27 mouse cellular contexts compared by ENCODE assay signal in genomic region chr10:3646151-3646910, GRCm38 (mm10).
DNase-seq lines count a peak whose midpoint lies in the region; ATAC-seq and TF ChIP-seq lines count a peak whose summit lies in the region.
"Had no signal": no experiment of that assay in that cellular context is flagged by ENCODE, and none has a peak within 500 bp of the region (broad histone marks: within the 10 kb centered on the region; RNA-seq: fewer than 3 reads in every experiment).

No protein-coding gene starts in this region.

- no peak overlapping the region for H3K4me3 ChIP-seq in heart, embryonic 16.5 days (ENCODE audit: low read length)
- H3K4me3 ChIP-seq in lung, embryonic 15.5 days, result no peak overlapping the region
- H3K4me3 ChIP-seq in ES-E14 (ENCODE audit: insufficient read depth in 1 of 2, low read depth in 1 of 2, low read length in 2 of 2, poor library complexity in 1 of 2, severe bottlenecking in 1 of 2), result no peak overlapping the region
- H3K4me3 ChIP-seq in brown adipose tissue, adult 24 weeks (ENCODE audit: insufficient read depth, low read depth, low read length), result no peak overlapping the region
- H3K4me3 ChIP-seq: embryonic facial prominence, embryonic 12.5 days; forebrain, embryonic 15.5 days; kidney, embryonic 15.5 days; limb, embryonic 10.5 days; limb, embryonic 15.5 days; megakaryocyte, embryonic 14.5 days; midbrain, embryonic 13.5 days had no signal

- H3K4me1 ChIP-seq in heart, embryonic 16.5 days (ENCODE audit: control insufficient read depth, insufficient read depth, low read length), result no peaks in the 10 kb centered on the region
- 0 out of 2 replicates have a peak, but pooled peaks cover 5% of the 10 kb centered on the region for H3K4me1 ChIP-seq in lung, embryonic 15.5 days
- H3K4me1 ChIP-seq in ES-E14 (ENCODE audit: control insufficient read depth in 2 of 2, insufficient read depth in 2 of 2, low read length in 2 of 2, poor library complexity in 1 of 2), result peaks cover 7 to 8% of the 10 kb centered on the region in 2 experiments
- H3K4me1 ChIP-seq in brown adipose tissue, adult 24 weeks (ENCODE audit: control insufficient read depth, insufficient read depth, insufficient read length, low read length), result peaks cover 3% of the 10 kb centered on the region; the same call in 1 of the 2 replicates
- H3K4me1 ChIP-seq: forebrain, embryonic 15.5 days; limb, embryonic 10.5 days; limb, embryonic 15.5 days; megakaryocyte, embryonic 14.5 days; midbrain, embryonic 13.5 days had no signal

- H3K9ac ChIP-seq in heart, embryonic 16.5 days (ENCODE audit: low read length), result no peak overlapping the region
- H3K9ac ChIP-seq in lung, embryonic 15.5 days, result no peak overlapping the region
- no peak overlapping the region for H3K9ac ChIP-seq in ES-E14 (ENCODE audit: insufficient read depth, low read depth, low read length, poor library complexity, severe bottlenecking)
- H3K9ac ChIP-seq: embryonic facial prominence, embryonic 12.5 days; forebrain, embryonic 15.5 days; kidney, embryonic 15.5 days; limb, embryonic 15.5 days; liver, embryonic 14.5 days; midbrain, embryonic 13.5 days had no signal

- H3K27me3 ChIP-seq in heart, embryonic 16.5 days (ENCODE audit: control insufficient read depth, insufficient read depth, low read length), result no peaks in the 10 kb centered on the region
- H3K27me3 ChIP-seq in lung, embryonic 15.5 days, result no peaks in the 10 kb centered on the region
- H3K27me3 ChIP-seq: embryonic facial prominence, embryonic 12.5 days; forebrain, embryonic 15.5 days; kidney, embryonic 15.5 days; limb, embryonic 15.5 days; megakaryocyte, embryonic 14.5 days; midbrain, embryonic 13.5 days had no signal

- intact Hi-C loops in heart, postnatal 36 days (cut with DNase I), result loop anchor here (5.0 kb wide), 1 partner anchor 91 kb away; no protein-coding TSS in a partner anchor

- no peaks in the 10 kb centered on the region for H3K36me3 ChIP-seq in heart, embryonic 16.5 days (ENCODE audit: control insufficient read depth, insufficient read depth)
- no peaks in the 10 kb centered on the region for H3K36me3 ChIP-seq in lung, embryonic 15.5 days
- H3K36me3 ChIP-seq in ES-E14 (ENCODE audit: control insufficient read depth, insufficient read depth, low read length, poor library complexity, severe bottlenecking), result no peaks in the 10 kb centered on the region
- H3K36me3 ChIP-seq: embryonic facial prominence, embryonic 12.5 days; forebrain, embryonic 15.5 days; kidney, embryonic 15.5 days; limb, embryonic 10.5 days; limb, embryonic 15.5 days; midbrain, embryonic 13.5 days had no signal

- H3K4me2 ChIP-seq in heart, embryonic 16.5 days (ENCODE audit: low read depth, low read length), result no peak overlapping the region
- no peak overlapping the region for H3K4me2 ChIP-seq in lung, embryonic 15.5 days
- H3K4me2 ChIP-seq: embryonic facial prominence, embryonic 12.5 days; forebrain, embryonic 15.5 days; kidney, embryonic 15.5 days; limb, embryonic 15.5 days; midbrain, embryonic 13.5 days had no signal

- in situ Hi-C loops in ES-E14 (cut with MboI; ENCODE audit: low sequenced_read_pairs in 2 of 2, unreplicated experiment in 2 of 2), result no loop called here

- 48% methylated on average over 6 of the region's 6 CpGs for WGBS in heart, embryonic 16.5 days
- WGBS in lung, embryonic 15.5 days, result 50% methylated on average over 6 of the region's 6 CpGs

- ATAC-seq in heart, embryonic 16.5 days (replicated peaks; ENCODE audit: extremely low read depth, insufficient read depth, low FRiP score), result no peak
- no peak for ATAC-seq in lung, embryonic 15.5 days (ENCODE audit: borderline replicate concordance, extremely low read depth, low FRiP score, low TSS enrichment)
- ATAC-seq: CD4-positive, CD25-positive, alpha-beta regulatory T cell, adult 4 months; forebrain, embryonic 15.5 days; hindbrain, embryonic 16.5 days; midbrain, embryonic 13.5 days had no signal

- H3K9me3 ChIP-seq in heart, embryonic 16.5 days (replicated peaks; ENCODE audit: control insufficient read depth, low read length), result no peaks in the 10 kb centered on the region
- no peaks in the 10 kb centered on the region for H3K9me3 ChIP-seq in lung, embryonic 15.5 days
- no peaks in the 10 kb centered on the region for H3K9me3 ChIP-seq in ES-E14 (ENCODE audit: control insufficient read depth, insufficient read depth, low read depth, low read length)
- H3K9me3 ChIP-seq: embryonic facial prominence, embryonic 12.5 days; forebrain, embryonic 15.5 days; kidney, embryonic 15.5 days; limb, embryonic 10.5 days; limb, embryonic 15.5 days; midbrain, embryonic 13.5 days had no signal

- H3K27ac ChIP-seq in heart, embryonic 16.5 days (ENCODE audit: low read length), result peak overlapping the region; percentile 26; the same call in 1 of the 2 replicates
- peak overlapping the region; percentile 51; the same call in 1 of the 2 replicates for H3K27ac ChIP-seq in lung, embryonic 15.5 days
- H3K27ac ChIP-seq in ES-E14 (ENCODE audit: insufficient read depth, low read depth, low read length, poor library complexity, severe bottlenecking), result no peak overlapping the region
- H3K27ac ChIP-seq in brown adipose tissue, adult 24 weeks (replicated peaks; ENCODE audit: low read depth, low read length), result peak overlapping the region; percentile 55; the same call in 1 of the 2 replicates
- H3K27ac ChIP-seq: embryonic facial prominence, embryonic 12.5 days; forebrain, embryonic 15.5 days; limb, embryonic 10.5 days; limb, embryonic 15.5 days; liver, embryonic 14.5 days; midbrain, embryonic 13.5 days had no signal

- DNase-seq in heart, postnatal 36 days, result no peak
- no peak for DNase-seq in lung, postnatal 36 days
- DNase-seq in ES-E14 (ENCODE audit: low read depth, low spot score), result peak; percentile 34
- DNase-seq in layer of hippocampus, adult 9-10 months (ENCODE audit: low spot score), result no peak
- DNase-seq: adrenal gland, postnatal 14 days; cerebellum, adult 11-12 months; cerebellum, adult 9-11 months; embryo, embryonic 11 days; gastrocnemius, postnatal 25 days; heart, adult 18-20 months; kidney, adult 18-20 months; kidney, postnatal 4 days; lung, postnatal 14 days; thymus, postnatal 4 days had no signal

TF ChIP-seq in ES-E14, 5 proteins besides CTCF, POLR2A, EP300 and RAD21:
- no peak for TF ChIP-seq ZC3H11A (IDR thresholded peaks at IDR 0.05; ENCODE audit: borderline replicate concordance, low read depth, low read length)
- TF ChIP-seq ZNF384 (IDR thresholded peaks at IDR 0.05; ENCODE audit: low read depth, low read length), result no peak
- no peak for TF ChIP-seq HCFC1 (IDR thresholded peaks at IDR 0.05; ENCODE audit: borderline replicate concordance, insufficient read depth, low read length)
- no peak for TF ChIP-seq MAFK (IDR thresholded peaks at IDR 0.05; ENCODE audit: insufficient read depth, low read depth, low read length)
- no peak for TF ChIP-seq CHD2 (IDR thresholded peaks at IDR 0.05; ENCODE audit: low read depth, low read length)
